Comparison of ENCODE assay signal across 26 mouse cellular contexts in genomic region chr5:120356950-120357349, GRCm38 (mm10).
"Had no signal": no experiment of that assay in that cellular context is flagged by ENCODE, and none has a peak within 500 bp of the region (broad histone marks: within the 10 kb centered on the region; RNA-seq: fewer than 3 reads in every experiment).

No protein-coding gene starts in this region.

- H3K27ac ChIP-seq: gastrocnemius, adult 2 months; heart, embryonic 10.5 days; hindbrain, embryonic 10.5 days; hindbrain, embryonic 12.5 days; hindbrain, embryonic 14.5 days; intestine, embryonic 15.5 days; layer of hippocampus, adult 2 months; left cerebral cortex, adult 2 months; limb, embryonic 10.5 days; limb, embryonic 12.5 days had no signal

- ATAC-seq: hindbrain, embryonic 16.5 days; inflammation-experienced regulatory T-cells, adult 6 months; intestine, embryonic 15.5 days; intestine, postnatal 0 days had no signal

- H3K4me3 ChIP-seq: gastrocnemius, adult 2 months; heart, embryonic 10.5 days; heart, embryonic 12.5 days; hindbrain, embryonic 10.5 days; hindbrain, embryonic 12.5 days; intestine, embryonic 15.5 days; layer of hippocampus, adult 2 months; left cerebral cortex, adult 2 months; limb, embryonic 10.5 days; limb, embryonic 12.5 days had no signal

- H3K9ac ChIP-seq: heart, embryonic 12.5 days; hindbrain, embryonic 12.5 days; hindbrain, embryonic 14.5 days; intestine, embryonic 15.5 days; limb, embryonic 12.5 days had no signal

- H3K4me2 ChIP-seq: heart, embryonic 12.5 days; hindbrain, embryonic 12.5 days; hindbrain, embryonic 14.5 days; intestine, embryonic 15.5 days; limb, embryonic 12.5 days; liver, embryonic 11.5 days had no signal

- H3K4me1 ChIP-seq: heart, embryonic 12.5 days; intestine, embryonic 15.5 days had no signal

- DNase-seq: gastrocnemius, adult 2 months; gastrocnemius, postnatal 10 days; gastrocnemius, postnatal 25 days; heart, adult 18-20 months; heart, postnatal 10 days; heart, postnatal 4 days; kidney, adult 18-20 months; kidney, adult 8-10 months; kidney, postnatal 10 days; kidney, postnatal 25 days; kidney, postnatal 4 days; liver had no signal

- H3K36me3 ChIP-seq: heart, embryonic 10.5 days; heart, embryonic 12.5 days; hindbrain, embryonic 10.5 days; hindbrain, embryonic 12.5 days; intestine, embryonic 15.5 days; limb, embryonic 10.5 days; limb, embryonic 12.5 days had no signal

- H3K9me3 ChIP-seq: heart, embryonic 10.5 days; heart, embryonic 12.5 days; hindbrain, embryonic 10.5 days; hindbrain, embryonic 12.5 days; intestine, embryonic 15.5 days; limb, embryonic 10.5 days; limb, embryonic 12.5 days had no signal
